Mouse (Mus musculus) small intestine, adult 2 months (tissue): ENCODE data around the gene Mapk8ip2. TPM values are rescaled to one million over a fixed set of nuclear protein-coding genes. Genes with fewer than 3 reads are reported as not detected.
A peak's percentile ranks its signal among the peaks of the same experiment; 100 is the strongest.

ENCODE experiments used
- H3K27ac ChIP-seq: fragments of 200-500 bp; 2 replicates; pipeline ENCODE4 v1.5.1; 2012; ENCODE audit warnings: low read depth, low read length, control low read depth, inconsistent platforms; ENCODE audit not compliant: insufficient read depth
- H3K27me3 ChIP-seq: fragments of 200-500 bp; 2 replicates; pipeline ENCODE4 v1.6.1; 2012; ENCODE audit warnings: mild to moderate bottlenecking, moderate library complexity, low read length, inconsistent platforms; ENCODE audit not compliant: control insufficient read depth, insufficient read depth
- H3K36me3 ChIP-seq: fragments of 200-500 bp; 2 replicates; pipeline ENCODE4 v1.6.1; 2012; ENCODE audit warnings: mild to moderate bottlenecking, low read length, control low read depth, inconsistent platforms; ENCODE audit not compliant: control insufficient read depth, insufficient read depth
- H3K4me1 ChIP-seq: fragments of 200-500 bp; 2 replicates; pipeline ENCODE4 v1.6.1; 2012; ENCODE audit warnings: low read length, inconsistent platforms, mixed read lengths; ENCODE audit not compliant: control insufficient read depth, insufficient read depth, insufficient read length
- H3K4me3 ChIP-seq: fragments of 200-500 bp; 2 replicates; pipeline ENCODE4 v1.5.1; 2012; ENCODE audit warnings: low read depth, mild to moderate bottlenecking, control low read depth, inconsistent platforms, low read length, moderate library complexity
- CTCF ChIP-seq: fragments of 200-500 bp; IDR thresholded peaks from 2 replicates; pipeline ENCODE4 v1.5.1; 2012; ENCODE audit warnings: low read depth, mild to moderate bottlenecking, control low read depth, inconsistent platforms, low read length, moderate library complexity, mixed read lengths; ENCODE audit not compliant: insufficient replicate concordance, insufficient read length; ENCODE audit errors: extremely low read depth
- POLR2A ChIP-seq: fragments of 200-500 bp; IDR thresholded peaks from 2 replicates; pipeline ENCODE4 v1.6.1; 2012; ENCODE audit warnings: low read depth, mild to moderate bottlenecking, control low read depth, inconsistent platforms, low read length, moderate library complexity
- WGBS: fragments of 180-500 bp; shearing (Covaris S2); methylation state at CpG from one replicate; pipeline ENCODE4 v1.1.7; 2018; 5-methylcytosine and 5-hydroxymethylcytosine counted together
- polyA plus RNA-seq: library from polyadenylated mRNA; depleted of rRNA; stranded (reverse); fragments of >200 nt; gene quantifications from 2 replicates; pipeline ENCODE4 v1.2.3, GENCODE M21; 2012

Mapk8ip2 gene
- polyA plus RNA-seq, 1 experiment, result 0.65 TPM

GRCm38 (mm10) chr15:89488182-89488581 lies 34.5 kb downstream of the Mapk8ip2 start:
- no peak overlapping the region for H3K4me3 ChIP-seq
- no peaks in the 10 kb centered on the region for H3K4me1 ChIP-seq
- no peaks in the 10 kb centered on the region for H3K36me3 ChIP-seq
- 61% methylated on average over 12 of the region's 12 CpGs for WGBS
- no peaks in the 10 kb centered on the region for H3K27me3 ChIP-seq
- no peak for TF ChIP-seq POLR2A
- no peak for TF ChIP-seq CTCF
- H3K27ac ChIP-seq, result no peak overlapping the region

- WGBS, result 48% methylated on average over 14 of the region's 14 CpGs
- no peaks in the 10 kb centered on the region for H3K36me3 ChIP-seq
- H3K4me3 ChIP-seq, result no peak overlapping the region
- no peaks in the 10 kb centered on the region for H3K27me3 ChIP-seq
- H3K27ac ChIP-seq, result no peak overlapping the region
- TF ChIP-seq POLR2A (no peak), CTCF (no peak)
- no peaks in the 10 kb centered on the region for H3K4me1 ChIP-seq
Observed at GRCm38 (mm10) chr15:89488611-89489117, 35.0 kb downstream of the Mapk8ip2 start.

GRCm38 (mm10) chr15:89494970-89495369 lies 41.3 kb downstream of the Mapk8ip2 start:
- H3K36me3 ChIP-seq, result no peaks in the 10 kb centered on the region
- WGBS, result 67% methylated on average over 4 of the region's 4 CpGs
- peaks cover 6% of the 10 kb centered on the region; the same call in 1 of the 2 replicates for H3K4me1 ChIP-seq
- peaks cover 22% of the 10 kb centered on the region for H3K27me3 ChIP-seq
- TF ChIP-seq CTCF, result peak; percentile 27; the same call in 1 of the 2 replicates
- TF ChIP-seq POLR2A, result no peak
- H3K4me3 ChIP-seq, result no peak overlapping the region
- H3K27ac ChIP-seq, result no peak overlapping the region

GRCm38 (mm10) chr15:89496131-89496530 lies 42.4 kb downstream of the Mapk8ip2 start:
- Histone ChIP-seq H3K4me1 (peaks cover 12% of the 10 kb centered on the region), H3K36me3 (no peaks in the 10 kb centered on the region), H3K4me3 (no peak overlapping the region), H3K27me3 (peaks cover 25% of the 10 kb centered on the region), H3K27ac (no peak overlapping the region)
- WGBS, result 73% methylated on average over 4 of the region's 4 CpGs
- TF ChIP-seq CTCF (no peak), POLR2A (no peak)

- H3K27ac ChIP-seq, result no peak overlapping the region
Observed at GRCm38 (mm10) chr15:89496841-89497240, 43.1 kb downstream of the Mapk8ip2 start.

GRCm38 (mm10) chr15:89497391-89498048 lies 43.8 kb downstream of the Mapk8ip2 start:
- WGBS, result 16% methylated on average over 4 of the region's 4 CpGs
- Histone ChIP-seq H3K4me1 (peaks cover 12% of the 10 kb centered on the region), H3K27ac (peak overlapping the region; percentile 9; the same call in 1 of the 2 replicates), H3K4me3 (peak overlapping the region; percentile 46), H3K27me3 (peaks cover 25% of the 10 kb centered on the region), H3K36me3 (no peaks in the 10 kb centered on the region)
- TF ChIP-seq CTCF, result no peak
- no peak; the same call in 1 of the 2 replicates for TF ChIP-seq POLR2A

More at GRCm38 (mm10) chr15:89496841-89497240, 43.1 kb downstream of the Mapk8ip2 start:
- WGBS, result 45% methylated on average over 2 of the region's 2 CpGs
- peaks cover 25% of the 10 kb centered on the region for H3K27me3 ChIP-seq
- H3K4me3 ChIP-seq, result no peak overlapping the region
- TF ChIP-seq POLR2A (no peak), CTCF (no peak)
- H3K36me3 ChIP-seq, result no peaks in the 10 kb centered on the region
- H3K4me1 ChIP-seq, result peaks cover 12% of the 10 kb centered on the region
